Mouse (Mus musculus): ENCODE results near the gene Asic2. TPM values are rescaled to one million over a fixed set of nuclear protein-coding genes. Genes with fewer than 3 reads are reported as not detected.

Gene Asic2
- total RNA-seq, 2 experiments from 2014 or later: 73.7 to 79.1 TPM

DNA sequence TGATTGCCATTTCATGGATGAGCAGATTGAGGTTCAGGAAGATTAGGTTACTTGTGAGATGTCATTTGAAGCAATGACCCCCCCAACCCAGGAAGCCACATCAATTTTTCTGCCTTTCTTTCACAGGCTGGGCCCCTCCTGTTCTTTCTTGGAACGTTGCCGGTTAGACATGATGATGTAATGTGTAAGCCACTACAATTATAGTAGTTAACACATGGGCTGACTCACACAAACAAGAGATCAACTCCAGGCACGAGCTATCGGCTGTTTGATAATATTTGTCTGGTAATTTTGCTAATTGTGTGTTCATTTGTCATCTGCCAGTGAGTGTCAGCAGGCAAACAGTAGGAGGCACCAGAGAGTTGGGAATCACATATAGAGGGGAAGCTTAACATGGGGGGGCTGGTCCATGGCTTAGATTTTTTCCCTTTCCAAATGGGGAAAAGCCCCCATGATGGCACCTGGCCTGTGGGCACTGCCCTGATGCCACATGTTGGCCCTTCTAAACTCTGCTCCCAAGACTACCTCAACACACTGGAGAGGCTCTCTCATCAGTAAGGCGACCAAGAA lies 198.5 kb downstream of the Asic2 start:
- intact Hi-C loops (cut with DNase I): loop anchor here (5.0 kb wide), 1 partner anchor 198 kb away; the partner anchor contains the start of gene Asic2
- DNase-seq (ENCODE audit: low spot score in 2 of 2): no peak

DNA sequence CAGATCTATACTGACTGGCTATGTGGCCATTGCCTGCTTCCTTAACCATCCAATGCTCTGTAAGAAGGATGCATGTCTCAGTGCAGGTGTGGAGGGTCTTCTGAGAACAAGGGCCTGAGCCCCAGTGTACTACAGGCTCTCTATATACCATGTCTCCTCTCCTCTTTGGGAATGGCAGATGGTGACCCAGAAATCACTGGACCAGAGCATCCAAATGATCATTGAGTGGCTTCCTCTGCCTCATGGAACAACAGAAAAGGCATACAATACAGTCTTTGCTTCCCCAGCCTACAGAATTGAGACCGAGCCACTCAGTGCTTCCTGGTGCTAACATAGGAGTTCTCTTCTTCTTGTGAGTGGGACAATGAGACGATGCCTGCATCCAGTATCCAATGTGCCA lies 200.0 kb downstream of the Asic2 start:
- intact Hi-C loops (cut with DNase I): loop anchor here (5.0 kb wide), 1 partner anchor 199 kb away; the partner anchor contains the start of gene Asic2
- DNase-seq (ENCODE audit: low spot score in 2 of 2): no peak

DNA sequence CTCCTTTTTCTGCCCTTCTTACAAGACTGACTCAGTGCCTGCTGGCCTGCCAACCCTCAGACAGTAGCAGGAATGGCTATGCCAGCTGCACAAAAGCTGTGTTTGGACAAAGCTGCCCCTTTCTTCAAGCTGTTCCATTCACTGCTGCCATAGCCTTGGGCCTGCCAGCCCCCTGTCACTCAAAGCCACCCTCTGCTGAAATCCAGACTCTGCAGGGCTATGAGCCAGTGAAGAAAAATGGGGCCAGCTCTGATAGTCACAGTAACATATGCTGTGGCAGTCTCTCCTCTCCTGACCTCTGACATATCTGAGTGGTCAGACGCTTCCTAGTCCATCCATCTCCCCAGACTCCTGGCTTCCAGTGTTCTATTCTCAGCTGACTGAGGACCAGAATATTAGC lies 200.5 kb downstream of the Asic2 start:
- DNase-seq (ENCODE audit: low spot score in 2 of 2): peak; percentile 29 to 33
- intact Hi-C loops (cut with DNase I): loop anchor here (5.0 kb wide), 1 partner anchor 200 kb away; the partner anchor contains the start of gene Asic2

DNA sequence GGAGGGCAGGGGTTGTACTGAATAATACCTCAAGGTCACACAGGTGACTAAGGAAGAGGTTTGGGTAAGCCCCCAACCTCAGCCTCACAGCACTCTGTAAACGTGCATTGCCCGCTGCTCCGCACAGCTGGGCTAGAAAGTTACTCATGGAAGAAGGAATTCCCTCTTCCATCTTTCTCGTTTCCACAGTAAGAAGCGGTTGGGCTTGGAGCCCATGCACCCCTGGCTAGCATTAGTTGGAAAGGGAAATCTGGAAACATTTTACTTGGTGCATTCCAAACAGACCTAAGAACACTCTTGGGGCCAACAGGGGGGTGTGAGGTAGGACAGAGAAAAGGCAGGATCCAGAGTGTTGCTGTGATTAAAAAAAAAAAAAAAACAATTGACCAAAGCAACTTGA lies 203.0 kb downstream of the Asic2 start:
- intact Hi-C loops (cut with DNase I): loop anchor here (1.0 to 5.0 kb wide), 2 partner anchors 131 to 202 kb away; partner anchors contain the start of gene Asic2
- DNase-seq (ENCODE audit: low spot score in 2 of 2): no peak

DNA sequence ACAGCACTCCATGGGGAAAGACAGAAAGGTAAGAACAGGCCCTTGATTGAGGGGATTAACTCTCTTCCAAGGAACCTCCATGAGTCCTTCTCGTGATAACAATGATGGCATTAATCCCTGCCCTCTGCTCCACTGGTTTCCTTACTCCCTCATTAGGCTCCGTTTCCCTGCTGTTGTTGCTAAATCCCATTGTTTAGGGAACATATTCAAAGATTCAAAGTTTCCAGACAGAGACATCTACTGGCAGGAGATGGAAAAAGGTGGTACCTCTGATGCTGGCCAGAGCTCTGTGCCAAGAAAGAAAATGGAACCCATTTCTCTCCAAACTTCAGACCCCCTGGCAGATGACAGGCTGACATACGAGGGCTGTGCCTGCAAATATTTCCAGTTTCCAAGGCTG lies 203.5 kb downstream of the Asic2 start:
- no peak for DNase-seq (ENCODE audit: low spot score in 2 of 2)
- intact Hi-C loops (cut with DNase I): loop anchor here (1.0 to 5.0 kb wide), 2 partner anchors 130 to 203 kb away; partner anchors contain the start of gene Asic2

DNA sequence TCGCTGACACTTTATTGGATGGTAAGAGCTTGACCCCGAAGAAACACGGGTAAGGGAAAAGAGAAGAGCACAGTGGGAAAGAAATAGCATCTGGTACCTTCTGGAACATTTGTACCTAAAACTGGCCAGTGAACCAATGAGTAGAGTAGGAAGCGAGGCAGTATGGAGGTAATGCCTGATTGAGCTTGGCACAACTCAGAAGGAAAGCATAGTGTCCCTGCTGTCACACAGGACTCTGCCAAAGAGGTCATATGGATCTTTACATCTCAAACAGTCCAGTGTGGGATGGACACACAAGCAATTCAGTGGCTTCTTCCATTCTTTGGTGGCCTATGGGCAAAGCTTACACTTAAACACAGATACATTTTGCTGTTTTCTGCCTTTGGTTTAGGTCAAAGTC lies 211.0 kb downstream of the Asic2 start:
- intact Hi-C loops (cut with DNase I): no loop called here
- no peak for DNase-seq (ENCODE audit: low spot score in 2 of 2)

DNA sequence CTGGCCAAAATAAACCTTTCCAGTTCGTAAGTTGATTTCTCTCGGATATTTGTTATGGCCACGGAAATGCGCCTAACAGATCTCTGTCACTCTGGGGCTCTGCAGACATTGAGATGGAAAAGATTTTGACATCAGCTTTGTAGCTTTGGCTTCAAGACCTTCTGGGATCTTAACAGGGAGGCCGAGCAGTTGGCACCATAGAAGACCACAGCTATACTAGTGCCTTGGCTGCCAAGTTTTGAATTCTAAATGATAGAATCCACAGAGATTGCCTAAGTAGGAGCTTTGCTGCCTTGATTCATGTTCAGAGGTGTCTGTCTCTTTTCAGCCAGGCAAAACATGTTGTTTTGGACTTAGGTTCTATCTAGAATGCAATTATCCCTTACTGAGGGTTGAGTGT lies 217.4 kb downstream of the Asic2 start:
- DNase-seq (ENCODE audit: low spot score in 2 of 2): no peak
- intact Hi-C loops (cut with DNase I): no loop called here

DNA sequence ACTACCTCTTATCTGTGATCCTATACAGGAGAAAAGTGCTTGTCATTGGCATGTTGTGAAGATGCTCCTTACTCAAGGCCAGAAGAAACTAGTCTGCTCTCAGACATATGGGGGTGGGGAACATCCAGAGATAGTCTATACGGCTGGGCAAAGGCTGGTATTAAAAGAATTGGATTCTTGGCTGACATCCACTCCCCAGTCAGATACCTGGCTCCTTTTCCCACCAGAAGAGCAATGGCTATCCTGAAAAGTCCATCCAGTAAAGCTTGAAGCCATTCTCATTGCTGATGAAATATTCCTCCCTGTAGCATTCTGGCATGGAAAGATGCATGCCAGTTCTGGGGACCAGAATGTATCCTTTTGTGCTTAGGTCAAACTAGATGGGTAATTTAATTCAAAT lies 218.2 kb downstream of the Asic2 start:
- intact Hi-C loops (cut with DNase I): no loop called here
- DNase-seq (ENCODE audit: low spot score in 2 of 2): no peak

DNA sequence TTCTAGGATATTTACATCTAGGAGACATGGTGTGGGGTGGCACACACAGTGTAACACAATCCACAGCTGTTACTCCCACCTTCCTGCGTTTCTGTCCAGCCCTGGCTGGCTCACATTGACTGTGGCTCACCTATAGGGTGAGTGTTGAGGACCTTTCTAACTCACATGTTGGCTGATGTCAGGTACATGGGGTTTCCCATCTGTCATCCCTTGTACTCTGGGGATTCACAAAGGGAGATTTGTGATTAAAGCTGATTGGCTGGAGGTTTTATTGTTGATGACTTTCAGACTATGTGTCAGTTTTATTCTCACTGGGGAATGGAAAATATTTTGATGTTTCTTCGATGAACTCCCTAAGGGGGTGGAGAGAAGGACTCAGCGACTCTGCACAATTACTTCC lies 229.3 kb downstream of the Asic2 start:
- no peak for DNase-seq (ENCODE audit: low spot score in 2 of 2)
- intact Hi-C loops (cut with DNase I): no loop called here

DNA sequence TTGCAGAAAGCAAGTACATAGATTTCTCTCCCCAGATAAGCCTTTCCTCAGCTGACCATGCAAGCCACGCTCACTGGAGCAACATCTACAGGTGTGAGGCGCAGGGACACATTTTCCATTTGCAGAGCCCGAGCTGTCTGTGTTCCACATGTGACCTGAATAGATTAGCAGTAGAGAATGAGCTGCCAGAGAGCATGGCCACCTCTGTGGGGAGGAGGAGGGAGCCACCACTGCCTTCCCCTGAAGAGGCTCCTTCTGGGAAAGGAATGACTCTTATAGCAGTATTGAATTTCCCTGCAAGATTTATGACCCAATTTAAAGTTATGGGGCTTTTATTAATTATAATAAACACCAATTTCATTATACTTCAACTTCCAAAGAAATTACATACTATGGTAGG lies 230.5 kb downstream of the Asic2 start:
- DNase-seq (ENCODE audit: low spot score in 2 of 2): no peak
- intact Hi-C loops (cut with DNase I): no loop called here

DNA sequence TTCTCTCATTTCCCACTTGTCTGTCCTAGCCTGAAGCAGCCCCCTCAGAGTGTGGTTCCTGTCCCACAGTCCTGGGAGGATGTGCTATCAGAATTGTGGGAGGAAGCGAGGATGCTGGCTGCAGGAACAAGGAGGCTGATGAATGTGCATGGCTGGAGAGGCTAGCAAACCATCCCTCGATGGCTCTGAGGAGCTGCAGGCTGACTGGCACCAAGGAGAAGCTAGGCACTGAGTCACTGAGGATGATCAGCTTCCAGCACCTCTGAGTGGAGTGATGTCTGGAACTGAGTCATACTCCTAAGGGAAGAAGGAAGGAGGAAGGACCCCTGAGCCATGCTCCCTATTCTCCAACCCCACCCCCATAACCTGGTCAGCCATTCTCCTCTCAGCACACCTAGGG lies 246.2 kb downstream of the Asic2 start:
- intact Hi-C loops (cut with DNase I): no loop called here
- peak in 1 of 2 experiments; percentile 17 for DNase-seq (ENCODE audit: low spot score in 2 of 2)

DNA sequence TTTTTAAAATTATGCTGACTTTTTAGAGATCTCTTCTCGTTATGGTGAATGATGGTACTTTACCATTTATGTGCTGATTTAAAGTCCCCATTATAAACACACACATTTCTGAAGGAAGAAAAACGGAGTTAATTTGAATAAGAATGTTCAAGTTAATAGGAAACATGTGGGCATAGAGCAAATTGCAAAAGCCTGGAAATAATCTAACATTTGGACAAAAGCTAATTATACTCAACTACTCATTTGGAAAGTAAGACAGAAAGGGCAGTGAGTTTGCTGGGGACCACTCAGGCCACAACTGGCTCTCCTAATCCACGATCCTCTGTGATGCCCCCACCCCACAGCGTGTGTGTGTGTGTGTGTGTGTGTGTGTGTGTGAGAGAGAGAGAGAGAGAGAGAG lies 253.5 kb downstream of the Asic2 start:
- intact Hi-C loops (cut with DNase I): no loop called here

DNA sequence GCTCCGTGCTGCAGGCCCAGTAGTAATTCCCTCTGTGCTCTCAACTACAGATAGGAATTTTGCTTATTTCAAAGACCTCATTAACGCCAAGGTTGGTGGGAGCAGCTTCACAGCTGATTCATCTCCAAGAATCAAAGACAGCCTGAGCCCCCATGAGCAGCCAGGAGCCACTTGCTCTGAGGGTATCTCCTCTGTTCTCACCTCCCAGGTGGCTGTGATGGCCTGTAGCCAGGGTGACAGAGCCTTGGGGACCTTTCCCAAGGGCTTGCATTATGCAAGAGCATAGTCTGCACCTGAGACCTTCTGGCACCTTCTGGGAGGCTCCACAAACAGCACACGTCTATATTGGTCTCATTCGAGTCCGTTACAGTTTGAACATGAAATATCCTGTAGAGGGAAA lies 261.3 kb downstream of the Asic2 start:
- DNase-seq (ENCODE audit: low spot score in 2 of 2): no peak
- intact Hi-C loops (cut with DNase I): no loop called here

More for the DNA sequence above, 253.5 kb downstream of the Asic2 start:
- DNase-seq (ENCODE audit: low spot score in 2 of 2): no peak

DNA sequence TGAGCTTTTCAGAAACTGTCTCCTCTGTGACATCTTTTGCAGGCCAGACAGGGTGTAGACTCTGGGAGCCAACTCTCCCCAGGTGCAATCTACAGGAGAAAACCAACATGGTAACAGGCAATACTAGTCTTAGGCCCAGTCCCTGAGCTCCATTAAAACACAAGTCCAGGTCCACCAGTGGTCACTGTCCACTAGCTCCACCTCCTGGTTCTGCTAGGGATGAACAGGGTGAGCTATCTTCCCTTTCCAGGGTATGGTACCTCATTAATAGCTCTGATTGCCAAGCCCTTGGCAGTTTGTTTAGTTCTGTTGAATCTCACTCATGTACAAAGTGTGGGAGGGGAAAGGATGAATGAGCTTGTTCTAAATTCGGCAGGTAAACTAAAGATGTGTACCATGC lies 270.2 kb downstream of the Asic2 start:
- no peak for DNase-seq (ENCODE audit: low spot score in 2 of 2)
- intact Hi-C loops (cut with DNase I): no loop called here

DNA sequence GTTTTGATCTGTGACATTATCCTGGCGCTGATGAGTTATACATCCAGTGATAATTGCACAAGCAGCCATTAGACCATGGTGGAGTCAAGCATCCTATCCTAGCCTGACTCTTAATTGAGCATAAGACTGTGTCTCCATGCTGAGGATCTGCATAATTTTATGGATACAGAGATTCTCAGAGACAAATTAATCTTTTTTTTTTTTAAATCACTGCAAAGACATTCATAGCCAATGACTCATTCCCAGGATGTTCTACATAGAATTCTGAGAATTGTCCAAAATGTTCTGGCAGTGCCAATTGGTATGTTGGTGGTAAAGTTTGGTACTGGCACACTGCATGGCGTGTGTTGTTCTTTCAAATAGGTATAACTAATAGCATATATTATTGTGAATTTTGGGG lies 272.8 kb downstream of the Asic2 start:
- DNase-seq (ENCODE audit: low spot score in 2 of 2): peak in 1 of 2 experiments; percentile 11
- intact Hi-C loops (cut with DNase I): no loop called here

DNA sequence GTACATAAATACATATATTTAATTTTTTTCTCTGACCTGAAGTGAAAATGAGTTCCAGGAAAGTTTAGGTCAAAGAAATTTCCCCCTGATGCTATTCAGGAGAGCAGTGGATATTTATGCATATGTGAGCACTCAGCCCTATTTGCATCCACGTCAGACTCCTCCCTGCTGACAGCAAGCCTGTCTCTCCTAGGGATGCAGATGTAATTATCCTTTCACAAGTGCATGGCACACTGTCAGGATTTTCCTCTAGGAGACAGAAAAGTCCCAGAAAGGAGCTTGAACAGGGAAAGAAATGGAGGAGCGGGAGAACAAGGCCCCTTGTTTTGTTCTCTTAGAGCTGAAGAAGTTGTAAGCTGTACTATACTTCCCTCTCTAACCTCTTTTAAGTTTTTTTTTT lies 287.7 kb downstream of the Asic2 start:
- intact Hi-C loops (cut with DNase I): no loop called here
- DNase-seq (ENCODE audit: low spot score in 2 of 2): no peak

DNA sequence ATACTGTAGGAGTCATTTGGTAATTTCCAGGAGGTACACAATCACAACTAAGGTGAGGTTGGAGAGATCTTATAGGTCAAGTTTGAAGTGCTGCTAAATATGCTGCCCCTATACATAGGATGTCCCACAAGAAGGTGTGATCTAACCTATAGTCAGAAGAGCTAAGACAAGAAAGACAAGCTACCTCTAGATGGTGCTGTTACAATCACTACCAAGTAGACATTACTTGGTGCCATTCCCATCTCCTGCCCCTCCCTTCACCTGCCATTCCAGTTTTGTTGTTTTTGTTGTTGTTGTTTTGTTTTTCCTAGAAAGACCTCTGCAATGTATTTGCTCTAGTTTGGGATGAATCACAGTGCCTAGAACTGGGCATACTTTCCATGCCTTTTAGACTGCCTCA lies 296.5 kb downstream of the Asic2 start:
- intact Hi-C loops (cut with DNase I): no loop called here
- DNase-seq (ENCODE audit: low spot score in 2 of 2): no peak

DNA sequence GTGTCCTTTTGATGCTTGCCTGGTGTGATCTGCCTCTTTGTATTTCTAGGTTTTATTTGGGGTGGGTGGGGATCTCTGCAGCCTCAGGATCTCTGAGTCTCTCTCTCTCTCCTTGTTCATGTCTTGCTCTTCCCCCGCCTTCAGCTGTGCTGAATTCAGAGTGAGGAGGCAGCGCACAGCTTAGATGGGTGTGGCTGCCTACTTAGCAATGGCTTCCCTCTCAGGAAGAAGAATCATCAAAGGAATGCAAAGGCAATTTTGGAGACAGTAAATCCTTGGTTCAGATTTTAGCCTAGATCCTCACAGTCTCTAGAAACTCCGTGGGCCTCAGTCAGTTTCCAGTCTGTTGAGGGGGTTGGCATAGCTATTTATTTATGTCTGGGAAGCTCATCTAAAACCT lies 297.8 kb downstream of the Asic2 start:
- intact Hi-C loops (cut with DNase I): no loop called here
- peak; percentile 36 to 67 for DNase-seq (ENCODE audit: low spot score in 2 of 2)

DNA sequence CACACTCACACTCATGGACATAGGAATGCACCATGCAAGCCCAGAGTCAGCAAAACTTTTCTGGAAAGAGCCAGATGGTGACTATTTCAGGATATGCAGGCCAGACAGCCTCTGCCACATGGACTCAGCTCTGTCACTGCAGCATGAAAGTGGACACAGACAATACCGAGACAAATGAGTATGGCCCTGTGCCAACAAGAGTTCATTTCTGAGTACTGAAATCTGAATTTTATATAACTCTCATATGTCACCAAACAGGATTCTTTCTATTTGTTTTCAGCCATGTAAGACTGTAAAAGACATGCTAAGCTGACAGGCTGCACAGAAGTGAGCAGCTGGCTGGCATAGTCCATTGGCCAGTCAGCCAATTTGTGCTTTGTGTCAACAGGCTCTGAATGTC lies 309.4 kb downstream of the Asic2 start:
- DNase-seq (ENCODE audit: low spot score in 2 of 2): peak in 1 of 2 experiments; percentile 19
- intact Hi-C loops (cut with DNase I): no loop called here

DNA sequence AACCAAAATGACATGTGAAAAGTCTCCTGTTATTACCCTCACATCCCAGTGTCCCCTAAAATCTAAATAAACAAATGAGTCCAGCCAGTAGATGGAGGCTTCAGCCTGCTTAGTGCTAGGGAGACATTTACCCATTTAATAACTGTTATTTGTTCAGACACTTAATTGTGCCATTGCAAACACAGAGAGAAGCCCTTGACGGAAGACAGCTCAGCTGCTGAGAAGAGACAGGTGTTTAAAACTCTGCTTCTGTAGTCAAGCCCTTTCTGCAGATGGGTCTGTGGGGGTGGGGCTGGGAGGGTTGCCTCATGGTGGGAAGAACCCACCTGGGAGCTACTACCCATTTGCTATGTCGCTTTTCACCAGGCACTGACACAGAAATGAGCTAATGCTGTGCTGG lies 311.1 kb downstream of the Asic2 start:
- no peak for DNase-seq (ENCODE audit: low spot score in 2 of 2)
- intact Hi-C loops (cut with DNase I): no loop called here

DNA sequence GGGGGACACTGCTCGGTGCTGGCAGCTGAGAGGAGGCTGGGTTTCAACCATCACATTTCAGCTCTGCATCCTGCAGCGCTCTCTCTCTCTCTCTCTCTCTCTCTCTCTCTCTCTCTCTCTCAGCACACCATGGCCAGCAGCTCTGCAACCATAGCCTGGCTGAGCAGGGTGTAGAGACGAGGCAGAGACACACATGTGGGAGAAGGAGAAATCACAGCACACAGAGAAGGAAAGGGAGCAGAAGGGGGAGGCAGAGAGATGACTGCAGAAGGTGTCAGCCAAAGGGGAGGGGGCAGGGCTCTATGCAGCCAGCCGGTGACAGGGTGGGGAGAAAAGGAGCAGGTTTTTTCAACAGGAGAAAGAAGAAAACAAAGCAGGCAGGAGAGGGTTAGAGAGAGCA lies 320.4 kb downstream of the Asic2 start:
- no peak for DNase-seq (ENCODE audit: low spot score in 2 of 2)
- intact Hi-C loops (cut with DNase I): no loop called here

DNA sequence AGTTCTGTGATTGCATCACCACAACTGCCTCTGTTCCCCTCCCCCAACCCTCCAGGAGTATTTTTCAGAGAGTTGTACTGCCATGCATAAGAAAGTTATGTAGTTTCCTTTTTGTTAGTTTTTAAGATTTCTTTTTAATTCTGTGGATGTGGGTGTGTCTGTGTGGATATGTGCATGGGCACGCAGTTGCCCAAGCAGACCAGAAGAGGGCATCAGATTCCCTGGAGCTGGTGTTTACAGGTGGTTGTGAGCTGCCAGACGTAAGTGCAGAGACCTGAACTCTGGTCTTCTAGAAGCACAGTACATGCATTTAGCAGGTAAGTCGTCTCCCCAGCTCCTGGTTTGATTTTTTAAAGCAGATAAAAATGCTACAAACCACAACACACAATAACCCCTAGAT lies 322.7 kb downstream of the Asic2 start:
- intact Hi-C loops (cut with DNase I): no loop called here
- DNase-seq (ENCODE audit: low spot score in 2 of 2): no peak
